Mouse (Mus musculus): ENCODE results near the gene AC170998.1. TPM values are rescaled to one million over a fixed set of nuclear protein-coding genes. Genes with fewer than 3 reads are reported as not detected.
A peak's percentile ranks its signal among the peaks of the same experiment; 100 is the strongest.

The AC170998.1 gene
- polyA plus RNA-seq, 1 experiment from 2014 or later: 2.1 TPM

DNA sequence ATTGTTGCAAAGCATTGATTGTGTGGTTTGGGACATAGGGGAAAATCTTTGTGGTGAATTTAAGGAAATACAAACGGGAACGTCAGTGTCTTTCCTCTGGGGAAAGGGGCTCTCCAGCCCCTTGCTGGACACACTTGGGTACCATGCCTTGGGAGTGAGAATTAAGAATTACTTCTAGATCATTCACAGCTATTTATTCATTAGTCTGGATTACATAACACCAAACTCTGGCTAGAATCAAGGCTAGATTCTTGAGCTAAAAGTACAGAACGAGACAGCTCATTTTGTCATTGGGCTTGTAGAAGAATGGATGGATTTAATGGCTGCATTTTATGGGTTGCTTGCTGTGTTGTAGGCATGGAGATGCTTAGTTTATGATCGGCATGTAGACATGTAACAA, 31.1 kb upstream of the AC170998.1 start:
- Histone ChIP-seq H3K27me3 (peaks cover 2% of the 10 kb centered on the region), H3K4me3 (no peak overlapping the region), H3K9me3 (replicated peaks) (no peaks in the 10 kb centered on the region), H3K27ac (no peak overlapping the region), H3K4me1 (peaks cover 55% of the 10 kb centered on the region), H3K9ac (no peak overlapping the region), H3K4me2 (no peak overlapping the region), H3K36me3 (ENCODE audit: poor library complexity, severe bottlenecking) (no peaks in the 10 kb centered on the region)
- 84% methylated on average over 4 of the region's 4 CpGs for WGBS
- no peak for ATAC-seq

DNA sequence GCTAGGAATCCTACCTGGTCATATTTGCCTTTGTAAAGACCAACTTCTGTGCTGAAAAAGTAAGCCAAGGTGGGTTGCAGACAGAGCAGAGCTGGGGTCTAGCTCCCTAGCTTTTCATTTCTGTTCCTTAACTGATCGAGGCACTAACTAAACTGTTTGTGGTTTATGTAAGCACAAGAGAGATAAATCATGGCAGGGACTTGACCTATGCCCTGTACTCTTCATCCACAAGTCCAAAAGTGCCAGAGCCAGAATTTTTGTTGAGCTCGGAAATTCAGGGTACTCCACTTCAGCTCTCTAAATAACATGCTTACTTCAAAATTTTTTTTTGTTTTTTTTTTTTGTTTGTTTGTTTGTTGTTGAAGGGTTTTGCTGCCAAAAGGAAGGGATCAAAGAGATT, 29.2 kb upstream of the AC170998.1 start:
- Histone ChIP-seq H3K4me1 (peaks cover 50% of the 10 kb centered on the region), H3K27ac (no peak overlapping the region), H3K9ac (no peak overlapping the region)

GRCm38 (mm10) chr17:28697290-28698195, 28.3 kb upstream of the AC170998.1 start:
- no peak for ATAC-seq
- Histone ChIP-seq H3K27me3 (no peaks in the 10 kb centered on the region), H3K4me2 (no peak overlapping the region), H3K9me3 (replicated peaks) (no peaks in the 10 kb centered on the region), H3K4me3 (no peak overlapping the region), H3K9ac (0 out of 2 replicates have a peak overlapping the region, but pooled peaks have one; percentile 6), H3K27ac (peak overlapping the region; percentile 57), H3K36me3 (ENCODE audit: poor library complexity, severe bottlenecking) (no peaks in the 10 kb centered on the region), H3K4me1 (peaks cover 49% of the 10 kb centered on the region)
- WGBS: 76% methylated on average over 13 of the region's 13 CpGs

More for the DNA sequence above, 29.2 kb upstream of the AC170998.1 start:
- no peak for ATAC-seq
- 75% methylated on average over 2 of the region's 2 CpGs for WGBS
- Histone ChIP-seq H3K9me3 (replicated peaks) (no peaks in the 10 kb centered on the region), H3K4me2 (no peak overlapping the region), H3K4me3 (no peak overlapping the region), H3K36me3 (ENCODE audit: poor library complexity, severe bottlenecking) (no peaks in the 10 kb centered on the region), H3K27me3 (no peaks in the 10 kb centered on the region)

DNA sequence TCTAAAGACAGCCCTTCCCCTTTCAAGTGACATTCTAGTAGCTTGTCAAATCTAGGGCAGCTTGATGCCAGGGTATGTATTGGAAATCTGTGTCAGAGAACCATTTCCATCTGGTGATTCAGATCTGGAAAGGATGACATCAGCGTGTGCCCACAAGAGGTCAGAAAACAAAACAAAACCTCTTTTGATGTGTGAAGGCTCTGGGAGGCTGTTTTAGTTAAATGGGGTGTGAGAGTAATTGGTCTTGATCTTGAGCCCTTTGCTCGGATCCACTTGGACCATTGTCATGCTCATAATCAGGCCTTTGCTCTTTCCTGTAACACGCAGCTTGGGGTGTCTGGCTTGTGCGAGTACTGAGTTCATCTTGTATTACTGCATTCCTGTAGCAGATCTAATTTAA, 27.6 kb upstream of the AC170998.1 start:
- no peak overlapping the region for H3K9ac ChIP-seq
- H3K4me1 ChIP-seq: peaks cover 42% of the 10 kb centered on the region
- ATAC-seq: no peak
- no peaks in the 10 kb centered on the region for H3K9me3 ChIP-seq (replicated peaks)
- no peak overlapping the region for H3K4me2 ChIP-seq
- H3K27me3 ChIP-seq: no peaks in the 10 kb centered on the region
- H3K27ac ChIP-seq: peak overlapping the region; percentile 57
- no peaks in the 10 kb centered on the region for H3K36me3 ChIP-seq (ENCODE audit: poor library complexity, severe bottlenecking)
- H3K4me3 ChIP-seq: no peak overlapping the region
- WGBS: 17% methylated on average over 4 of the region's 4 CpGs

DNA sequence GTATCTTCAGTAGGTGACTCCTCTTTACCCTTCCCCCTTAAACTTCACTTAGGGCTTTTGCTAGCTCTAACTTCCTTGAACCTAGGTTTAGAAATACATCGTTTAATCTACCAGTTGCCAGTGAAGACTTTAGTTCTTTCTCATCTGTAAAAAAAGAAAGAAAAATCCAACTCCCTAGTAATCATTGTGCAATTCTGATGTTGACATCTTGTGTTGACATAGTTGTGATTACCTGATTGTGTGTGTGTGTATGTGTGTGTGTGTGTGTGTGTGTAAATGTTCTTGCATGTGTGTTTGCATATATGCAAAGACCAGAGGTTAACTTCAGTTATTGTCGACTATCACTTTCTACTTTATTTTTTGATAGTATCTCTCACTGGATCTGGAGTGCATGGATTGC, 27.2 kb upstream of the AC170998.1 start:
- H3K9ac ChIP-seq: no peak overlapping the region
- ATAC-seq: no peak
- H3K4me2 ChIP-seq: no peak overlapping the region
- WGBS: 88% methylated on average over 2 of the region's 2 CpGs
- no peaks in the 10 kb centered on the region for H3K9me3 ChIP-seq (replicated peaks)
- H3K27ac ChIP-seq: peak overlapping the region; percentile 57; the same call in 1 of the 2 replicates
- peaks cover 38% of the 10 kb centered on the region for H3K4me1 ChIP-seq
- no peaks in the 10 kb centered on the region for H3K36me3 ChIP-seq (ENCODE audit: poor library complexity, severe bottlenecking)
- H3K27me3 ChIP-seq: no peaks in the 10 kb centered on the region
- H3K4me3 ChIP-seq: no peak overlapping the region

DNA sequence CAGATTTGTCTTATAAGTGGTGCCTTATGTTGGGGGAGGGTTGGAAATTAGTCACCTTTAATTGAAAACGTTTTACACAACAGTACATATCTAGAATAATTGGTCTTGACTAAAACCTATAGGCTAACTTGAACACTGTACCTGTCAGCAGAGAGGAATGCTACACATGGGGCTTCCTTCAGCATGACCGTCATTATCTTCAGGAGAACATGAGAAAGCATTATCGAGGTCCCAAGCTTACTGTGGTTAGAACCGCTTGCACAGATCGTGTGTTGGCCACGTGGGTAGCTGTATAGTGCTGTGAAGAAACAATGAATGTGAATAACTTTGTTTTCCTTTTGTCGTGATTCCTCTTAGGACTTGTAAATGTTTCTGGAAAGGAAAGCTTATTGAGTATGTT, 26.1 kb upstream of the AC170998.1 start:
- Histone ChIP-seq H3K4me3 (no peak overlapping the region), H3K4me2 (no peak overlapping the region), H3K27ac (no peak overlapping the region), H3K36me3 (ENCODE audit: poor library complexity, severe bottlenecking) (no peaks in the 10 kb centered on the region), H3K27me3 (no peaks in the 10 kb centered on the region), H3K4me1 (peaks cover 30% of the 10 kb centered on the region), H3K9ac (no peak overlapping the region), H3K9me3 (replicated peaks) (no peaks in the 10 kb centered on the region)
- ATAC-seq: no peak
- 83% methylated on average over 7 of the region's 7 CpGs for WGBS

- Histone ChIP-seq H3K9me3 (replicated peaks) (no peaks in the 10 kb centered on the region), H3K4me3 (no peak overlapping the region), H3K27ac (no peak overlapping the region), H3K4me2 (no peak overlapping the region), H3K36me3 (ENCODE audit: poor library complexity, severe bottlenecking) (no peaks in the 10 kb centered on the region), H3K27me3 (no peaks in the 10 kb centered on the region), H3K9ac (no peak overlapping the region), H3K4me1 (peaks cover 26% of the 10 kb centered on the region)
- no peak for ATAC-seq
- WGBS: over 99% methylated on average over 4 of the region's 4 CpGs
These were observed 24.7 kb upstream of the AC170998.1 start for GRCm38 (mm10) chr17:28701171-28701570.

- Histone ChIP-seq H3K9ac (no peak overlapping the region), H3K4me3 (no peak overlapping the region), H3K36me3 (ENCODE audit: poor library complexity, severe bottlenecking) (no peaks in the 10 kb centered on the region), H3K4me1 (peaks cover 20% of the 10 kb centered on the region), H3K4me2 (no peak overlapping the region), H3K27me3 (no peaks in the 10 kb centered on the region), H3K9me3 (replicated peaks) (no peaks in the 10 kb centered on the region), H3K27ac (no peak overlapping the region)
- no peak for ATAC-seq
- 86% methylated on average over 3 of the region's 3 CpGs for WGBS
These were observed 24.1 kb upstream of the AC170998.1 start for GRCm38 (mm10) chr17:28701737-28702136.

GRCm38 (mm10) chr17:28702646-28703045, 23.2 kb upstream of the AC170998.1 start:
- peaks cover 11% of the 10 kb centered on the region for H3K4me1 ChIP-seq
- H3K27me3 ChIP-seq: no peaks in the 10 kb centered on the region
- H3K4me2 ChIP-seq: no peak overlapping the region
- H3K27ac ChIP-seq: no peak overlapping the region
- 84% methylated on average over 2 of the region's 2 CpGs for WGBS
- no peak overlapping the region for H3K9ac ChIP-seq
- no peaks in the 10 kb centered on the region for H3K36me3 ChIP-seq (ENCODE audit: poor library complexity, severe bottlenecking)
- no peaks in the 10 kb centered on the region for H3K9me3 ChIP-seq (replicated peaks)
- H3K4me3 ChIP-seq: no peak overlapping the region
- ATAC-seq: no peak

- no peak overlapping the region for H3K9ac ChIP-seq
- 44% methylated on average over 1 of the region's 1 CpGs for WGBS
- H3K27me3 ChIP-seq: no peaks in the 10 kb centered on the region
- ATAC-seq: no peak
- H3K36me3 ChIP-seq (ENCODE audit: poor library complexity, severe bottlenecking): no peaks in the 10 kb centered on the region
- H3K4me1 ChIP-seq: no peaks in the 10 kb centered on the region
- no peak overlapping the region for H3K4me2 ChIP-seq
- no peak overlapping the region for H3K27ac ChIP-seq
- H3K4me3 ChIP-seq: no peak overlapping the region
- H3K9me3 ChIP-seq (replicated peaks): no peaks in the 10 kb centered on the region
These were observed 19.2 kb upstream of the AC170998.1 start for GRCm38 (mm10) chr17:28706697-28707096.

DNA sequence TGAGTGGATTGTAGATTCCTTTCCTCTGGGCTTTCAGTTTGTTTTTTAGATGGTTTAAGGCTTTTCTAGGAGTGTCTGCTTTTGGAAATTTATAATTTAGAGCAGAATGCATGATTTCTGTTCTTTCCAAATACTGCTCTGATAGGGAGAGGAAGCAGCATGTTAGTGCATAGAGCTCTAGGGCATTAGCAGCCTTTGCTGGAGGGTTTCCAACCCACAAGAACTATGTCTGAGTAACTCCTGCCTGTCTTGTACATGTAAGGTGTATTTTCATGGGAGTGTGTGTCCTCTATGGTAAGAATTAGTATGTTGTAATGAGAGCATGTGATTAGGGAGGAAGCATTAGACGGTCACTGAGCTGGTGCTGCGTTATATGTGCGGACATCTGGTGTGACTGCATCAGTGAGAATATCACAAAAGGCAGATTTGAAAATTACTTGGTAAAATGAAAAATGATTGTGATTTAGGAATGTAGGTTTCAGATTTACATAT, 18.7 kb upstream of the AC170998.1 start:
- WGBS: 91% methylated on average over 3 of the region's 3 CpGs
- H3K4me1 ChIP-seq: no peaks in the 10 kb centered on the region
- H3K9me3 ChIP-seq (replicated peaks): no peaks in the 10 kb centered on the region
- H3K9ac ChIP-seq: no peak overlapping the region
- ATAC-seq: no peak
- no peaks in the 10 kb centered on the region for H3K36me3 ChIP-seq (ENCODE audit: poor library complexity, severe bottlenecking)
- H3K4me2 ChIP-seq: no peak overlapping the region
- no peak overlapping the region for H3K4me3 ChIP-seq
- H3K27me3 ChIP-seq: no peaks in the 10 kb centered on the region
- H3K27ac ChIP-seq: no peak overlapping the region

DNA sequence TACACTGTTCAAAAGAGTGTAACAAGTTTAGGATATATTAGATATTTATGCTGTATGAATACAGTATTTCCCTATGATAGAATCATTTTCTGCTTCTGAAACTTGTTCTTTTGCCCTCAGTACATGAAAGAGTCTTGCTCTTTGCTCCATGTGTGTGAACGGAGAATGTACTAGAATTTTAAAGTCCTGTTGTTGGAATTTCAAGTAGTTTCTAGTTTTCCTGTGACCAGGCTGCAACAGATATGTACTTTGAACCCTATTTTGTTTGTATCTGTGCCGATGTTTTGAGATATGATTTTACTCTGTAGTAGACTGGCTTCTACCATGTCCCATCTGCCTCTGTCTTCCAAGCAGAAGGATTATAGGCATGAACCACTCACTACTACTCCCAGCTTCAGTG, 18.1 kb upstream of the AC170998.1 start:
- no peak for ATAC-seq
- no peak overlapping the region for H3K4me2 ChIP-seq
- no peaks in the 10 kb centered on the region for H3K9me3 ChIP-seq (replicated peaks)
- no peaks in the 10 kb centered on the region for H3K36me3 ChIP-seq (ENCODE audit: poor library complexity, severe bottlenecking)
- H3K4me3 ChIP-seq: no peak overlapping the region
- no peaks in the 10 kb centered on the region for H3K4me1 ChIP-seq
- H3K9ac ChIP-seq: no peak overlapping the region
- no peak overlapping the region for H3K27ac ChIP-seq
- no peaks in the 10 kb centered on the region for H3K27me3 ChIP-seq
- 90% methylated on average over 2 of the region's 2 CpGs for WGBS
